ENCODE assay signal across 8 mouse cellular contexts in the genomic region with DNA sequence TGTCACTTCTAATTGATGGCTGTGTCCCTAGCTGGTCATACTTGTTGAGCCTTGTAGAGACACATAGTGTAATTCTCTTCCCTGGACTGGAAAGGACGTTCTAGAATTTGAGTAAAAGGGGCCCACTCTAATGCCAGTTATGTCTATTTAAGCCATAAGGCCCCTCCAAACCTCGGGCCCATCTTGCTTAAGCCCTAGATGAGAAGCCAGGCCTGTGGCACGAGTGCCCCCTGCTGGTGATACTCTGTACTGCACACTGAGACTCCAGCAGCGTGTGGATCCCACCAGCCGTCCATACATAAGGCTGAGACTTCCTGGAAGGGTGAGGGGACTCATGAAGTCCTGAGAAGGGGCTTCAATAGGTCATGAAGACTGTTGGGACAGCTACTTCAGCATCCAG. TPM values are rescaled to one million over a fixed set of nuclear protein-coding genes. Genes with fewer than 3 reads are reported as not detected.
A peak's percentile ranks its signal among the peaks of the same experiment; 100 is the strongest.
DNase-seq lines count a peak whose midpoint lies in the region; ATAC-seq and TF ChIP-seq lines count a peak whose summit lies in the region.

No protein-coding gene starts in this region.

- H3K27ac ChIP-seq in limb, embryonic 14.5 days (replicated peaks; ENCODE audit: low read depth, low read length) = no peak overlapping the region

- H3K9ac ChIP-seq in limb, embryonic 14.5 days (ENCODE audit: low read depth, low read length, severe bottlenecking) = no peak overlapping the region

- no peak overlapping the region for H3K4me3 ChIP-seq in limb, embryonic 14.5 days (replicated peaks; ENCODE audit: low read length)

- H3K27me3 ChIP-seq in limb, embryonic 14.5 days (ENCODE audit: control insufficient read depth, insufficient read depth, low read length) = no peaks in the 10 kb centered on the region

- WGBS in limb, embryonic 14.5 days = 2% methylated on average over 5 of the region's 5 CpGs

- no peaks in the 10 kb centered on the region for H3K9me3 ChIP-seq in limb, embryonic 14.5 days (ENCODE audit: control insufficient read depth, low read length)

- H3K4me1 ChIP-seq in limb, embryonic 14.5 days (ENCODE audit: control insufficient read depth, insufficient read depth, low read length) = no peaks in the 10 kb centered on the region

- H3K4me2 ChIP-seq in limb, embryonic 14.5 days (replicated peaks; ENCODE audit: low read depth, low read length, severe bottlenecking) = no peak overlapping the region

- TF ChIP-seq POLR2A in limb, embryonic 14.5 days (IDR thresholded peaks at IDR 0.05; ENCODE audit: borderline replicate concordance, extremely low read depth, insufficient read depth, insufficient read length) = no peak

- peak; percentile 73 for DNase-seq in ovary, postnatal 10 days (ENCODE audit: low spot score)
- DNase-seq in ovary, adult 18-20 months (ENCODE audit: low spot score) = no peak
- DNase-seq in cerebellum, postnatal 25 days = peak; percentile 70 to 77
- peak; percentile 84 to 89 for DNase-seq in frontal cortex, postnatal 36 days (ENCODE audit: low spot score in 2 of 2)
- DNase-seq in kidney, adult 8-10 months = peak; percentile 24 to 76
- DNase-seq in limb, embryonic 14.5 days (ENCODE audit: low spot score) = peak; percentile 44
- DNase-seq in naive thymus-derived CD4-positive, alpha-beta T cell, adult 2 months (ENCODE audit: low read depth) = peak; percentile 89
- peak; percentile 67 to 93 for DNase-seq in spleen, postnatal 4 days (ENCODE audit: low spot score in 2 of 2)

- ATAC-seq in limb, embryonic 14.5 days (ENCODE audit: low FRiP score, low read depth) = no peak

- no peaks in the 10 kb centered on the region for H3K36me3 ChIP-seq in limb, embryonic 14.5 days (ENCODE audit: control insufficient read depth, insufficient read depth, low read length)

RNA-seq across cellular contexts. Expression of gene Elfn2, which starts 25.6 kb away (rescaled TPM):
- polyA plus RNA-seq in limb, embryonic 14.5 days (2012; rRNA removed) = 0.19 and 0.24 TPM in 2 replicates
- polyA plus RNA-seq in limb, embryonic 14.5 days (2014; fragmentation: Nextera tagmentation; extraction: Ambion mirVana) = 0.04 TPM in 1 of 2 replicates, not detected in the other

RNA-seq across cellular contexts. Expression of gene Mfng, which starts 29.1 kb away (rescaled TPM):
- 13.9 and 17.3 TPM in 2 replicates for polyA plus RNA-seq in limb, embryonic 14.5 days (2012; rRNA removed)
- 10.1 and 11.7 TPM in 2 replicates for polyA plus RNA-seq in limb, embryonic 14.5 days (2014; fragmentation: Nextera tagmentation; extraction: Ambion mirVana)

RNA-seq across cellular contexts. Expression of gene Card10, which starts 58.6 kb away (rescaled TPM):
- polyA plus RNA-seq in limb, embryonic 14.5 days (2012; rRNA removed) = 9.0 and 12.4 TPM in 2 replicates
- 4.4 and 5.1 TPM in 2 replicates for polyA plus RNA-seq in limb, embryonic 14.5 days (2014; fragmentation: Nextera tagmentation; extraction: Ambion mirVana)
